Mouse (Mus musculus) kidney, postnatal 0 days (tissue): Measurements from ENCODE around the gene Klhl42. TPM values are rescaled to one million over a fixed set of nuclear protein-coding genes. Genes with fewer than 3 reads are reported as not detected.
A peak's percentile ranks its signal among the peaks of the same experiment; 100 is the strongest.

Experiments used
- ATAC-seq: fragments of 200-750 bp; cut with Nextera tagmentation; replicated peaks from 2 replicates; pipeline ENCODE4 v1.8.0; 2017; ENCODE audit warnings: low read depth, moderate number of reproducible peaks, moderate TSS enrichment, moderate library complexity; ENCODE audit not compliant: low FRiP score
- DNase-seq: peaks from one replicate; pipeline ENCODE4 v3.0.0-alpha.2; 2016; ENCODE audit warnings: low spot score
- H3K27ac ChIP-seq: fragments of 300-500 bp; sonication (generic); 2 replicates; pipeline ENCODE4 v1.5.1; 2014; ENCODE audit warnings: mild to moderate bottlenecking
- H3K27me3 ChIP-seq: fragments of 300-500 bp; sonication (generic); 2 replicates; pipeline ENCODE4 v1.6.1; 2014; ENCODE audit warnings: low read length, mixed read lengths; ENCODE audit not compliant: insufficient read depth
- H3K36me3 ChIP-seq: fragments of 300-500 bp; sonication (generic); 2 replicates; pipeline ENCODE4 v1.6.1; 2014; ENCODE audit warnings: low read length, mixed read lengths; ENCODE audit not compliant: insufficient read depth
- H3K4me1 ChIP-seq: fragments of 300-500 bp; sonication (generic); replicated peaks from 2 replicates; pipeline ENCODE4 v1.6.1; 2014; ENCODE audit warnings: antibody characterized with exemption, low read length, mixed read lengths; ENCODE audit not compliant: insufficient read depth
- H3K4me2 ChIP-seq: fragments of 300-500 bp; sonication (generic); 2 replicates; pipeline ENCODE4 v1.6.1; 2014; ENCODE audit warnings: mild to moderate bottlenecking, low read length, moderate library complexity, mixed read lengths
- H3K4me3 ChIP-seq: fragments of 300-500 bp; sonication (generic); replicated peaks from 2 replicates; pipeline ENCODE4 v1.5.1; 2014; ENCODE audit warnings: low read depth, low read length
- H3K9ac ChIP-seq: fragments of 300-500 bp; sonication (generic); 2 replicates; pipeline ENCODE4 v1.6.1; 2014; ENCODE audit warnings: low read depth, low read length
- H3K9me3 ChIP-seq: fragments of 300-500 bp; sonication (generic); replicated peaks from 2 replicates; pipeline ENCODE4 v1.6.1; 2016; ENCODE audit warnings: low read length, inconsistent platforms, mixed read lengths
- CTCF ChIP-seq: IDR thresholded peaks from 2 replicates; pipeline ENCODE4 v1.5.1; 2016; ENCODE audit warnings: antibody characterized with exemption, low read depth, mild to moderate bottlenecking, moderate library complexity
- WGBS: fragments of 180-500 bp; shearing (Covaris S2); extraction: QIAGEN DNeasy Blood & Tissue Kit; methylation state at CpG from one replicate; pipeline ENCODE4 v1.1.7; 2014; 5-methylcytosine and 5-hydroxymethylcytosine counted together
- polyA plus RNA-seq: library from polyadenylated mRNA; unstranded; fragments of >200 nt; fragmentation: Nextera tagmentation; extraction: Ambion mirVana; gene quantifications from 2 replicates; pipeline ENCODE4 v1.2.1, GENCODE M21; 2015

Klhl42 gene
- polyA plus RNA-seq, 1 experiment from 2014 or later: 6.0 TPM

DNA sequence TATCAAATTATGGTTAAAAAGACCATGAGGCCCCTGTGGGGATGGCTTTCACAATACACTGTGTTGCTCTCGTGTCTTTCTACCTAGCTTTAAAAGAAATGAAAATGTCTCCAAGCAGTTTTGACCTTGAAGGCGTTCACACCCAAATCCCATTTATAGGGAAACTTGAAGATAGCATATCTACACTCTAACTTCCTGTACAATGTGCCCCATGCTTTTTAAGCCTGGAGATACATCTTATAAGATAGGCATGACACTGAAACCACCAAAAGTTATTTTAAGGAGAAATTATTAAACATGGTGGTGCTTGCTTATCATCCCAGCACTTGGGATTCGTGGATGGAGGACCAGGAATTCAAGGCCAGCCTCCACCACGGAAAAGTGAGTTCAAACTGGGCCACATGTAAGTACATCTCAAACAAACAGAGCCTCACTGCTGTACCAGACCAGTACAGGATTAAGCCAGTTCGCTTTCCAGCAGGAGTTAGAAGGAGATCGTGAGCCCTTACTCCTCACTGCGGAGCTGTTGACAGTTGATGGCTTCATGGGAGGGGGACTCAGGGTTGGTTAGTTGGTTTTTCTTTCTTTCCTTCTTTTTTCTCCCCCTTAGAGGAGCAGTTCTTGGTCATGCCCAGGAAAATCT is 5.7 kb upstream of the Klhl42 start:
- ATAC-seq (no peak), DNase-seq (no peak)
- 58% methylated on average over 7 of the region's 7 CpGs for WGBS
- Histone ChIP-seq H3K4me1 (no peaks in the 10 kb centered on the region), H3K4me3 (no peak overlapping the region), H3K27ac (no peak overlapping the region; the same call in 1 of the 2 replicates), H3K36me3 (no peaks in the 10 kb centered on the region), H3K9me3 (no peaks in the 10 kb centered on the region), H3K27me3 (no peaks in the 10 kb centered on the region), H3K4me2 (no peak overlapping the region), H3K9ac (no peak overlapping the region)
- TF ChIP-seq CTCF: no peak

DNA sequence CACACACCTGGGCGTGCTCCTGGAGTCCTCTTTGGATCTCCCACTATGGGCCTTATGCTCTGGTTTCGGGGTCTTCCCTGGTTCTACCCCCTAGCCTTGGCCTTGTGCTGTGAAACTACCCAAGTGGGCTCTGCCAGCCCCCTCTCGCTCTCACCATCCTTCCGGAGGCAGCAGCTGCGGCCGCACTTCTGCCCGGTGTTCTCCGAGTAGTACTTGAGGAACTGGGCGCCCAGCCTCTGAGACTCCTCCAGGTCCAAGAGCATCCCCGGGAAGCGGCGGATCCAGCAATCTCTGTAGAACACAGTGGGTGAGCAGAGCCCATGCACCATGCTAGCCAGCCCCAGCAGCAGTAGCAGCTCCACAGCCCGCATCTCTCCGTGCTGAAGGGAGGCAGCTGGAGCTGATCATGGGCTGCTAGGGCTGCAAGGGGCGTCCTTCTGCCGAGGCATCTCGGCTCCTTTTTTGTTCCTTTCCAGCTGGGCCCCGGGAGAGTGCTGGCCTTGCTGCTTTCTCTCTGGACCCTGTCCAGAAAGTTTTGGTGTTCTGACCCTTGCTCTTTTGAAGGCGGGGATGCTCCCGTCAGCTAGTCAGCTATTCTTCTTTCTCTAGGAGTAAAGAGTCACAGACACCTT is 4.5 kb upstream of the Klhl42 start, which contains the start of gene Mansc4:
TSS of gene Mansc4 (minus strand) at position 439 of the 632 bp plus-strand sequence.
- Histone ChIP-seq H3K9ac (0 out of 2 replicates have a peak within 1 kb of the TSS, but pooled peaks have one; percentile 2), H3K27ac (peak within 1 kb of the TSS; percentile 68; the same call in 1 of the 2 replicates), H3K36me3 (no peaks in the 10 kb centered on the region), H3K4me1 (no peaks in the 10 kb centered on the region; the same call in 1 of the 2 replicates), H3K27me3 (no peaks in the 10 kb centered on the region), H3K4me2 (peak within 1 kb of the TSS; percentile 48), H3K4me3 (peak within 1 kb of the TSS; percentile 6; the same call in 1 of the 2 replicates), H3K9me3 (no peaks in the 10 kb centered on the region)
- TF ChIP-seq CTCF: no peak; the same call in 1 of the 2 replicates
- WGBS: 7% methylated on average over 20 of the region's 20 CpGs
- DNase-seq: peak; percentile 91
- ATAC-seq: peak; percentile 47; the same call in 1 of the 2 replicates

DNA sequence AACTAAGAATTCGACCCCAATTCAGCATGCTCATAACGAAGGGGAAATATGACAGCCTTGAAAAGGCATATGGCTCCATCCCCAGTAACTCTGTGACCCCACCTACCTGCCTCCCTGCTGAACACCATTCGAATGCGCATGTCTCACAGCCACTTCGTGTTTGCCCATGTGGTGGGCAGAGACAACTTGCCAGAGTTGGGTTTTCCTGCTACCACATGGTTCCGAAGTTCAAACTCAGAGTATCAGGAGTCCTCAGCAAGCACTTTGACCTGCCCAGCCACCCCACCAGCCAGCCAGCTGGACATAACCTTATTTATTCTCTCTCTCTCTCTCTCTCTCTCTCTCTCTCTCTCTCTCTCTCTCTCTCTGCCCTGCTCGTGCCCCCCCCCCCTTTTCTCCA is 3.4 kb upstream of the Klhl42 start:
- peaks cover 7% of the 10 kb centered on the region; the same call in 1 of the 2 replicates for H3K4me1 ChIP-seq
- no peak overlapping the region for H3K27ac ChIP-seq
- WGBS: 42% methylated on average over 6 of the region's 7 CpGs
- no peak overlapping the region for H3K4me2 ChIP-seq
- no peak for ATAC-seq
- no peak for TF ChIP-seq CTCF
- H3K9ac ChIP-seq: no peak overlapping the region
- no peak for DNase-seq
- H3K36me3 ChIP-seq: no peaks in the 10 kb centered on the region
- H3K4me3 ChIP-seq: no peak overlapping the region
- H3K27me3 ChIP-seq: no peaks in the 10 kb centered on the region
- H3K9me3 ChIP-seq: no peaks in the 10 kb centered on the region

DNA sequence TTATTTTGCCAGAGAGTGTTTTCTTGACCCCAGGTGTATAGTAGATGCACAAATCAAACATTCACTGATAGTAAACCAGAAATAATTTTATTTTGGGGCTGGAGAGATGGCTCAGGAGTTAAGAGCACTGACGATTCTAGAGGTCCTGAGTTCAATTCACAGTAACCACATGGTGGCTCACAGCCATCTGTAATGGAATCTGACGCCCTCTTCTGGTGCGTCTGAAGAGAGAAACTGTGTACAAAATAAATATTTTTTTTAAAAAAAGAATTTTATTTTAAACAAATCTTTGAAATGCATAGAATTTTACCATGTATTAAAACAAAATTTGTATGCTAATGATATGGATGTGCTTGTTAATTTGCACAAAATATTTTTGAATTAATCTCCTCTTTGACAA is 2.7 kb upstream of the Klhl42 start:
- peaks cover 8% of the 10 kb centered on the region; the same call in 1 of the 2 replicates for H3K4me1 ChIP-seq
- ATAC-seq (no peak), DNase-seq (no peak)
- no peak overlapping the region for H3K27ac ChIP-seq
- no peak overlapping the region for H3K4me2 ChIP-seq
- H3K9me3 ChIP-seq: no peaks in the 10 kb centered on the region
- no peak overlapping the region for H3K9ac ChIP-seq
- H3K27me3 ChIP-seq: no peaks in the 10 kb centered on the region
- H3K4me3 ChIP-seq: no peak overlapping the region
- no peaks in the 10 kb centered on the region for H3K36me3 ChIP-seq
- TF ChIP-seq CTCF: peak; percentile 22; the same call in 1 of the 2 replicates
- 88% methylated on average over 3 of the region's 3 CpGs for WGBS

DNA sequence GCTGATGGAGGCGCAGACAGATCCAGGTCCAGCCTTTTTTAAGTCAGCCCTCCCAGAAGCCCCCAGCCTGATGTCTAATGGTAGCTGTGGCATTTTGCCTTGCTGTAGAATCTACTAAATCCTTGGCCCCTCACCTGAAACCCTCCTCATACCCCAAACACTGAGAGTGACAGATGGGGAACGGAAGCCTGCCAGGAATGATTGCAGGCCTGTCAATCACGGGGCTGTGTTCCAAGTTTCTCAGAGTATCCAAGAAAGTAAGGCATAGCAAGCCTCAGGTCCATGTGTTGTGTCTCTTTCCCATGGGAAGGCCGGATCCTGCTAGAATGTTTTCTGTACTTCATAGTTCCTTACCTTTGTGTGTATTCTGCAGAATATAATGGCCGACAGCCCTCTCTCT is 988 bp upstream of the Klhl42 start:
- Histone ChIP-seq H3K4me2 (no peak overlapping the region), H3K4me1 (peaks cover 8% of the 10 kb centered on the region; the same call in 1 of the 2 replicates), H3K4me3 (no peak overlapping the region), H3K9me3 (no peaks in the 10 kb centered on the region), H3K9ac (no peak overlapping the region), H3K36me3 (no peaks in the 10 kb centered on the region), H3K27ac (no peak overlapping the region), H3K27me3 (no peaks in the 10 kb centered on the region)
- WGBS: 84% methylated on average over 5 of the region's 5 CpGs
- no peak for DNase-seq
- no peak for ATAC-seq
- TF ChIP-seq CTCF: no peak

DNA sequence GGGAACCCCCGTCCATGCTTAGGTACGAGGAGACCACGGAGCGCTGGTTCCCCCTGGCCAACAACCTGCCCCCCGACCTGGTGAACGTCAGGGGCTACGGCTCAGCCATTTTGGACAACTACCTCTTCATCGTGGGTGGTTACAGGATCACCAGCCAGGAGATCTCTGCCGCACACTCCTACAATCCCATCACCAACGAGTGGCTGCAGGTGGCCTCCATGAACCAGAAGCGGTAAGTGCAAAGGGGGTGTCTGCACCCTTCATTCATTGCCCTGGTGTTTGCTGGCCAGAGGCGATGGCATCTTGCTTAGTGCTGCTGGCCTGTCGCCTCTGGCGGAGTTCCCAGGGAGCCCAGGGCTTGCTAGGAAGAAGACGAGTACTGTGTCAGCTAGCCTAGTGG is 957 bp downstream of the Klhl42 start:
- Histone ChIP-seq H3K4me1 (peaks cover 8% of the 10 kb centered on the region; the same call in 1 of the 2 replicates), H3K4me3 (peak overlapping the region; percentile 84), H3K4me2 (peak overlapping the region; percentile 99), H3K27me3 (no peaks in the 10 kb centered on the region), H3K9ac (peak overlapping the region; percentile 79), H3K27ac (peak overlapping the region; percentile 83), H3K9me3 (no peaks in the 10 kb centered on the region), H3K36me3 (no peaks in the 10 kb centered on the region)
- DNase-seq: no peak
- 2% methylated on average over 15 of the region's 15 CpGs for WGBS
- TF ChIP-seq CTCF: no peak
- ATAC-seq: no peak
